Mouse (Mus musculus) liver, embryonic 14.5 days (tissue): Measurements from ENCODE around the gene Slx1b. TPM values are rescaled to one million over a fixed set of nuclear protein-coding genes. Genes with fewer than 3 reads are reported as not detected.

Experiments used
- ATAC-seq: fragments of 200-750 bp; cut with Nextera tagmentation; 2 replicates; pipeline ENCODE4 v1.8.0; 2017; ENCODE audit warnings: moderate number of reproducible peaks, mild to moderate bottlenecking, moderate library complexity; ENCODE audit not compliant: insufficient read depth
- DNase-seq, 3 experiments: peaks; one replicate each; pipeline ENCODE4 v3.0.0-alpha.2; 2012 to 2013; ENCODE audit warnings: low read depth in 3 of 3, low spot score in 3 of 3
- H3K27ac ChIP-seq: fragments of 300-500 bp; sonication (generic); 2 replicates; pipeline ENCODE4 v1.5.1; 2014; ENCODE audit warnings: moderate library complexity, mild to moderate bottlenecking, control low read depth, inconsistent platforms
- H3K27me3 ChIP-seq: fragments of 300-500 bp; sonication (generic); 2 replicates; pipeline ENCODE4 v1.6.1; 2014; ENCODE audit warnings: mild to moderate bottlenecking, low read length, moderate library complexity; ENCODE audit not compliant: control insufficient read depth, insufficient read depth
- H3K36me3 ChIP-seq: fragments of 300-500 bp; sonication (generic); replicated peaks from 2 replicates; pipeline ENCODE4 v1.6.1; 2014; ENCODE audit warnings: low read depth; ENCODE audit not compliant: control insufficient read depth, insufficient read depth
- H3K4me1 ChIP-seq, 2 experiments: fragments of 200-500 bp in 1 of 2; fragments of 300-500 bp in 1 of 2; sonication (generic) in 1 of 2; replicated peaks; 2 replicates each; pipeline ENCODE4 v1.6.1; 2012 to 2014; ENCODE audit warnings: antibody characterized with exemption in 1 of 2, inconsistent platforms in 1 of 2, low read length in 1 of 2; ENCODE audit not compliant: control insufficient read depth in 2 of 2, insufficient read depth in 2 of 2
- H3K4me2 ChIP-seq: fragments of 300-500 bp; sonication (generic); 2 replicates; pipeline ENCODE4 v1.6.1; 2014; ENCODE audit warnings: low read depth, mild to moderate bottlenecking, control low read depth, moderate library complexity
- H3K4me3 ChIP-seq, 2 experiments: fragments of 200-500 bp in 1 of 2; fragments of 300-500 bp in 1 of 2; sonication (generic) in 1 of 2; 2 replicates each; pipeline ENCODE4 v1.5.1; 2012 to 2014; ENCODE audit warnings: low read depth in 2 of 2, low read length in 2 of 2, mild to moderate bottlenecking in 2 of 2, control low read depth in 1 of 2, inconsistent platforms in 1 of 2, moderate library complexity in 1 of 2; ENCODE audit not compliant: insufficient read depth in 1 of 2
- H3K9ac ChIP-seq: fragments of 300-500 bp; sonication (generic); replicated peaks from 2 replicates; pipeline ENCODE4 v1.6.1; 2014; ENCODE audit warnings: mild to moderate bottlenecking, control low read depth, moderate library complexity
- H3K9me3 ChIP-seq: fragments of 300-500 bp; sonication (generic); 2 replicates; pipeline ENCODE4 v1.6.1; 2016; ENCODE audit warnings: low read length, mixed read lengths; ENCODE audit not compliant: control insufficient read depth
- CTCF ChIP-seq: IDR thresholded peaks from 2 replicates; pipeline ENCODE4 v1.5.1; 2016; ENCODE audit warnings: antibody characterized with exemption, low read depth, control low read depth
- EP300 ChIP-seq: IDR thresholded peaks from 2 replicates; pipeline ENCODE4 v1.6.1; 2016; ENCODE audit warnings: antibody characterized with exemption, low read depth
- WGBS: fragments of 180-500 bp; shearing (Covaris S2); extraction: QIAGEN DNeasy Blood & Tissue Kit; methylation state at CpG from one replicate; pipeline ENCODE4 v1.1.7; 2014; ENCODE audit not compliant: insufficient replicate concordance; 5-methylcytosine and 5-hydroxymethylcytosine counted together
- polyA plus RNA-seq, 2 experiments: library from polyadenylated mRNA; depleted of rRNA in 1 of 2; stranded (reverse) in 1 of 2; unstranded in 1 of 2; fragments of >200 nt; fragmentation: Nextera tagmentation in 1 of 2; extraction: Ambion mirVana in 1 of 2; gene quantifications; 2 replicates each; pipeline versions ENCODE4 v1.2.1 to v1.2.3; 2012 to 2014

Gene Slx1b
- polyA plus RNA-seq, 2 experiments: 1.8 to 5.7 TPM

- Histone ChIP-seq H3K9ac (no peak overlapping the region), H3K27me3 (no peaks in the 10 kb centered on the region), H3K4me2 (no peak overlapping the region), H3K9me3 (no peaks in the 10 kb centered on the region), H3K27ac (no peak overlapping the region), H3K36me3 (peaks cover 1% of the 10 kb centered on the region; the same call in 1 of the 2 replicates), H3K4me1 (peaks cover 0 to 12% of the 10 kb centered on the region in 2 experiments; a peak in 3 of 4 replicates), H3K4me3 (no peak overlapping the region)
- TF ChIP-seq CTCF (no peak), EP300 (no peak)
- DNase-seq: no peak
- ATAC-seq: no peak
- 70% methylated on average over 3 of the region's 3 CpGs for WGBS
These were observed 35.8 kb downstream of the Slx1b start for GRCm38 (mm10) chr7:126659771-126660170.

- Histone ChIP-seq H3K4me2 (no peak overlapping the region), H3K4me1 (peaks cover 0 to 19% of the 10 kb centered on the region in 2 experiments; a peak in 3 of 4 replicates), H3K9me3 (no peaks in the 10 kb centered on the region), H3K4me3 (no peak overlapping the region), H3K36me3 (no peaks in the 10 kb centered on the region), H3K27me3 (no peaks in the 10 kb centered on the region), H3K9ac (no peak overlapping the region), H3K27ac (no peak overlapping the region)
- DNase-seq (no peak), ATAC-seq (no peak)
- TF ChIP-seq EP300: no peak
- TF ChIP-seq CTCF: no peak
- 58% methylated on average over 1 of the region's 1 CpGs for WGBS
These were observed 38.1 kb downstream of the Slx1b start for GRCm38 (mm10) chr7:126657522-126657921.

GRCm38 (mm10) chr7:126655695-126656094 lies 39.9 kb downstream of the Slx1b start:
- DNase-seq (peak in 1 of 3 experiments; percentile 19), ATAC-seq (0 out of 2 replicates have a peak, but pooled peaks have one; percentile 25)
- H3K9ac ChIP-seq: no peak overlapping the region
- H3K9me3 ChIP-seq: no peaks in the 10 kb centered on the region
- no peaks in the 10 kb centered on the region for H3K27me3 ChIP-seq
- 58% methylated on average over 3 of the region's 3 CpGs for WGBS
- H3K4me2 ChIP-seq: no peak overlapping the region
- H3K36me3 ChIP-seq: no peaks in the 10 kb centered on the region
- no peak overlapping the region for H3K27ac ChIP-seq
- H3K4me1 ChIP-seq: peaks cover 8 to 28% of the 10 kb centered on the region in 2 experiments
- no peak for TF ChIP-seq CTCF
- TF ChIP-seq EP300: no peak
- no peak overlapping the region for H3K4me3 ChIP-seq

GRCm38 (mm10) chr7:126653991-126654390 lies 41.6 kb downstream of the Slx1b start:
- Histone ChIP-seq H3K4me3 (no peak overlapping the region), H3K36me3 (no peaks in the 10 kb centered on the region), H3K9ac (no peak overlapping the region), H3K4me1 (peaks cover 18 to 36% of the 10 kb centered on the region in 2 experiments), H3K4me2 (no peak overlapping the region), H3K27me3 (no peaks in the 10 kb centered on the region), H3K9me3 (no peaks in the 10 kb centered on the region), H3K27ac (no peak overlapping the region)
- ATAC-seq (no peak), DNase-seq (no peak)
- TF ChIP-seq EP300 (no peak), CTCF (no peak)
- WGBS: 34% methylated on average over 2 of the region's 2 CpGs

GRCm38 (mm10) chr7:126650852-126651251 lies 44.7 kb downstream of the Slx1b start:
- DNase-seq: peak; percentile 50 to 62 (median 51)
- Histone ChIP-seq H3K27me3 (no peaks in the 10 kb centered on the region), H3K27ac (0 out of 2 replicates have a peak overlapping the region, but pooled peaks have one; percentile 2), H3K4me1 (peaks cover 20 to 35% of the 10 kb centered on the region in 2 experiments), H3K9me3 (no peaks in the 10 kb centered on the region), H3K4me2 (peak overlapping the region; percentile 98), H3K36me3 (no peaks in the 10 kb centered on the region), H3K4me3 (no peak overlapping the region; a peak in 1 of 4 replicates), H3K9ac (no peak overlapping the region; the same call in 1 of the 2 replicates)
- 5% methylated on average over 2 of the region's 2 CpGs for WGBS
- peak; percentile 12; the same call in 1 of the 2 replicates for ATAC-seq
- TF ChIP-seq CTCF (no peak), EP300 (peak; percentile 77)
